Mouse (Mus musculus) small intestine, adult 2 months (tissue): ENCODE data around the gene Myh14. TPM values are rescaled to one million over a fixed set of nuclear protein-coding genes. Genes with fewer than 3 reads are reported as not detected.

ENCODE experiments used
- H3K27ac ChIP-seq: fragments of 200-500 bp; 2 replicates; pipeline ENCODE4 v1.5.1; 2012; ENCODE audit warnings: low read depth, low read length, control low read depth, inconsistent platforms; ENCODE audit not compliant: insufficient read depth
- H3K27me3 ChIP-seq: fragments of 200-500 bp; 2 replicates; pipeline ENCODE4 v1.6.1; 2012; ENCODE audit warnings: mild to moderate bottlenecking, moderate library complexity, low read length, inconsistent platforms; ENCODE audit not compliant: control insufficient read depth, insufficient read depth
- H3K36me3 ChIP-seq: fragments of 200-500 bp; 2 replicates; pipeline ENCODE4 v1.6.1; 2012; ENCODE audit warnings: mild to moderate bottlenecking, low read length, control low read depth, inconsistent platforms; ENCODE audit not compliant: control insufficient read depth, insufficient read depth
- H3K4me1 ChIP-seq: fragments of 200-500 bp; 2 replicates; pipeline ENCODE4 v1.6.1; 2012; ENCODE audit warnings: low read length, inconsistent platforms, mixed read lengths; ENCODE audit not compliant: control insufficient read depth, insufficient read depth, insufficient read length
- H3K4me3 ChIP-seq: fragments of 200-500 bp; 2 replicates; pipeline ENCODE4 v1.5.1; 2012; ENCODE audit warnings: low read depth, mild to moderate bottlenecking, control low read depth, inconsistent platforms, low read length, moderate library complexity
- CTCF ChIP-seq: fragments of 200-500 bp; IDR thresholded peaks from 2 replicates; pipeline ENCODE4 v1.5.1; 2012; ENCODE audit warnings: low read depth, mild to moderate bottlenecking, control low read depth, inconsistent platforms, low read length, moderate library complexity, mixed read lengths; ENCODE audit not compliant: insufficient replicate concordance, insufficient read length; ENCODE audit errors: extremely low read depth
- POLR2A ChIP-seq: fragments of 200-500 bp; IDR thresholded peaks from 2 replicates; pipeline ENCODE4 v1.6.1; 2012; ENCODE audit warnings: low read depth, mild to moderate bottlenecking, control low read depth, inconsistent platforms, low read length, moderate library complexity
- WGBS: fragments of 180-500 bp; shearing (Covaris S2); methylation state at CpG from one replicate; pipeline ENCODE4 v1.1.7; 2018; 5-methylcytosine and 5-hydroxymethylcytosine counted together
- polyA plus RNA-seq: library from polyadenylated mRNA; depleted of rRNA; stranded (reverse); fragments of >200 nt; gene quantifications from 2 replicates; pipeline ENCODE4 v1.2.3, GENCODE M21; 2012

Myh14 gene
- polyA plus RNA-seq, 1 experiment = 563 TPM

GRCm38 (mm10) chr7:44595131-44595561 is 75.5 kb downstream of the Myh14 start:
- TF ChIP-seq CTCF (no peak), POLR2A (no peak)
- Histone ChIP-seq H3K36me3 (no peaks in the 10 kb centered on the region), H3K27me3 (peaks cover 16% of the 10 kb centered on the region), H3K4me3 (no peak overlapping the region), H3K27ac (no peak overlapping the region), H3K4me1 (peaks cover 18% of the 10 kb centered on the region)
- WGBS = 92% methylated on average over 20 of the region's 20 CpGs

- peaks cover 23% of the 10 kb centered on the region for H3K4me1 ChIP-seq
- H3K27ac ChIP-seq = no peak overlapping the region
- no peaks in the 10 kb centered on the region for H3K36me3 ChIP-seq
- TF ChIP-seq POLR2A = no peak
- no peak for TF ChIP-seq CTCF
- WGBS = 72% methylated on average over 6 of the region's 6 CpGs
- H3K27me3 ChIP-seq = peaks cover 16% of the 10 kb centered on the region
- H3K4me3 ChIP-seq = no peak overlapping the region
Observed at GRCm38 (mm10) chr7:44594291-44594690, 76.4 kb downstream of the Myh14 start.

DNA sequence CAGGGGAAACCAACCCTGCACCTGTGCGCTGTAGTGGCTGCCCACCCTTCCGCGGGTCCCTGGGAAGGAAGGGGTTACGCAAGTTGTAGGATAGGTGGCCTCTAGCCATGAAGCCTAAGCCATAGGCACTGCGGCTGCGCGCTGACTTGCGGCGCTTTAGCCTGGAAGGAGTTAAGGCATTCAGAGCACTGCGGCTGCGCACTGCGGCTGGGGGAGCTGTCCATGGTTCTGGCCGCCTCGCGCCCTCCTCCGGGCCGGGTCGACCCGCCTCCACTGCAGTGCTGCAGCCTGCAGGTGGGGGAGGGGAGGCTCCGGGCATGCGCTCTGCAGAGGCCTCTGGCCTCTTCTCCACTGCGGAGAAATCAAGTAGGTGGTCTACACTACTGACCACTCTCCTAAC is 76.9 kb downstream of the Myh14 start:
- TF ChIP-seq CTCF (no peak), POLR2A (no peak)
- Histone ChIP-seq H3K27ac (no peak overlapping the region), H3K4me1 (peaks cover 25% of the 10 kb centered on the region), H3K27me3 (peaks cover 19% of the 10 kb centered on the region), H3K4me3 (no peak overlapping the region), H3K36me3 (no peaks in the 10 kb centered on the region)
- WGBS = under 1% methylated on average over 22 of the region's 22 CpGs

DNA sequence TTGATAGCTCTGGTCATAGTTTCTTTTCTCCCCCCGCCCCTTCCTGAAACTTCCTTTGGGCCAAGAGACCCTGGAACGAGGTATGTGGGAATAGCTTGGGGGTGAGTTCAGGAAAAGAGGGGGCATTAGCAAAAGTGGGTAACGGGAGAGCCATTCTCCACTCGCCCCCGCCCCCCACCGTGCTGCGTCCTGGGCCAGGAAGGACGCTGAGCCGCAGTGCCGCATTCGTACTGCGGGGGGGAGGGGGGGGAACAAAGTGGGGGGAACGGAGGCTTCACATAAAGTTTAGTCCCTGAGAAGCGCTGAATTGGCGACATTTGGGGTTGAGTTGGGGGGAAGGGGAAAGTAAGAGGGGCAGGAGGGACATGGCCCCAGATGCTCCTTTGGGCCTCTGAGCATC is 77.6 kb downstream of the Myh14 start:
- Histone ChIP-seq H3K36me3 (no peaks in the 10 kb centered on the region), H3K27me3 (peaks cover 25% of the 10 kb centered on the region), H3K27ac (no peak overlapping the region), H3K4me3 (no peak overlapping the region), H3K4me1 (peaks cover 25% of the 10 kb centered on the region)
- WGBS = 12% methylated on average over 15 of the region's 15 CpGs
- TF ChIP-seq POLR2A = no peak
- no peak for TF ChIP-seq CTCF

- WGBS = 2% methylated on average over 58 of the region's 60 CpGs
- no peak overlapping the region for H3K27ac ChIP-seq
- TF ChIP-seq POLR2A (no peak), CTCF (no peak)
Observed at GRCm38 (mm10) chr7:44591348-44592116, 79.1 kb downstream of the Myh14 start.

GRCm38 (mm10) chr7:44590402-44591347 is 80.0 kb downstream of the Myh14 start, which contains the start of gene Kcnc3:
Gene Kcnc3, plus strand, starts transcription at chr7:44590664.
- Histone ChIP-seq H3K4me1 (peaks cover 25% of the 10 kb centered on the region), H3K4me3 (peak within 1 kb of the TSS; percentile 66), H3K36me3 (no peaks in the 10 kb centered on the region), H3K27ac (no peak within 1 kb of the TSS), H3K27me3 (peaks cover 45% of the 10 kb centered on the region)
- TF ChIP-seq POLR2A = peak; percentile 57
- TF ChIP-seq CTCF = no peak
- 1% methylated on average over 80 of the region's 80 CpGs for WGBS

More at GRCm38 (mm10) chr7:44591348-44592116, 79.1 kb downstream of the Myh14 start:
- H3K4me1 ChIP-seq = peaks cover 25% of the 10 kb centered on the region
- peaks cover 41% of the 10 kb centered on the region for H3K27me3 ChIP-seq
- H3K4me3 ChIP-seq = peak overlapping the region; percentile 66
- H3K36me3 ChIP-seq = no peaks in the 10 kb centered on the region
